Mouse (Mus musculus): ENCODE results near the gene Hira. TPM values are rescaled to one million over a fixed set of nuclear protein-coding genes. Genes with fewer than 3 reads are reported as not detected.
"Not testable (repeated sequence)": the region's sequence is repeated elsewhere in the genome, so short reads cannot be mapped to it uniquely, and the experiment has no call there.

Hira gene
- total RNA-seq, 2 experiments from 2014 or later = 21.4 to 23.0 TPM

- no peak for DNase-seq
- intact Hi-C loops (cut with DNase I) = no loop called here
Observed at GRCm38 (mm10) chr16:18905648-18906047, 28.8 kb downstream of the Hira start.

GRCm38 (mm10) chr16:18916064-18916463, 39.2 kb downstream of the Hira start:
- no peak for DNase-seq
- intact Hi-C loops (cut with DNase I) = no loop called here

GRCm38 (mm10) chr16:18921771-18922170, 44.9 kb downstream of the Hira start:
- intact Hi-C loops (cut with DNase I) = no loop called here
- DNase-seq = no peak

GRCm38 (mm10) chr16:18927963-18928362, 51.1 kb downstream of the Hira start:
- intact Hi-C loops (cut with DNase I) = no loop called here
- no peak for DNase-seq

GRCm38 (mm10) chr16:18938321-18939082, 61.7 kb downstream of the Hira start:
- no peak for DNase-seq
- intact Hi-C loops (cut with DNase I) = no loop called here

GRCm38 (mm10) chr16:18943906-18944305, 67.1 kb downstream of the Hira start:
- DNase-seq = no peak
- intact Hi-C loops (cut with DNase I) = no loop called here

- no peak for DNase-seq
- intact Hi-C loops (cut with DNase I) = no loop called here
Observed at GRCm38 (mm10) chr16:18948941-18949340, 72.1 kb downstream of the Hira start.

- intact Hi-C loops (cut with DNase I) = no loop called here
- DNase-seq = no peak
Observed at GRCm38 (mm10) chr16:18950351-18950750, 73.5 kb downstream of the Hira start.

GRCm38 (mm10) chr16:18952813-18953212, 76.0 kb downstream of the Hira start:
- no peak for DNase-seq
- intact Hi-C loops (cut with DNase I) = no loop called here

GRCm38 (mm10) chr16:18955070-18955469, 78.2 kb downstream of the Hira start:
- DNase-seq = no peak
- intact Hi-C loops (cut with DNase I) = no loop called here

GRCm38 (mm10) chr16:18963486-18963885, 86.6 kb downstream of the Hira start:
- no peak for DNase-seq
- intact Hi-C loops (cut with DNase I) = no loop called here

GRCm38 (mm10) chr16:18969420-18970128, 92.7 kb downstream of the Hira start:
- no peak for DNase-seq

GRCm38 (mm10) chr16:18970837-18971236, 94.0 kb downstream of the Hira start:
- intact Hi-C loops (cut with DNase I) = no loop called here
- DNase-seq = no peak

More at GRCm38 (mm10) chr16:18969420-18970128, 92.7 kb downstream of the Hira start:
- intact Hi-C loops (cut with DNase I) = no loop called here

- intact Hi-C loops (cut with DNase I); DNase-seq: not testable (repeated sequence)
Observed at GRCm38 (mm10) chr16:18975665-18976064, 98.8 kb downstream of the Hira start.

- no peak for DNase-seq
- intact Hi-C loops (cut with DNase I) = no loop called here
Observed at GRCm38 (mm10) chr16:18976315-18976714, 99.5 kb downstream of the Hira start.

- no peak for DNase-seq
- intact Hi-C loops (cut with DNase I) = no loop called here
Observed at GRCm38 (mm10) chr16:18986381-18986780, 109.5 kb downstream of the Hira start.

GRCm38 (mm10) chr16:18986860-18987259, 110.0 kb downstream of the Hira start:
- intact Hi-C loops (cut with DNase I) = no loop called here
- no peak for DNase-seq

- DNase-seq; intact Hi-C loops (cut with DNase I): not testable (repeated sequence)
Observed at GRCm38 (mm10) chr16:19002610-19003389, 126.0 kb downstream of the Hira start.

GRCm38 (mm10) chr16:19003757-19004156, 126.9 kb downstream of the Hira start:
- DNase-seq = no peak
- intact Hi-C loops (cut with DNase I) = no loop called here

- DNase-seq = no peak
- intact Hi-C loops (cut with DNase I) = no loop called here
Observed at GRCm38 (mm10) chr16:19005298-19005697, 128.5 kb downstream of the Hira start.

GRCm38 (mm10) chr16:19006715-19007114, 129.9 kb downstream of the Hira start:
- intact Hi-C loops (cut with DNase I) = no loop called here
- DNase-seq = no peak

All from gastrocnemius, postnatal 36 days (tissue).